Mouse (Mus musculus): ENCODE data around the gene Tas1r3. TPM values are rescaled to one million over a fixed set of nuclear protein-coding genes. Genes with fewer than 3 reads are reported as not detected.

The Tas1r3 gene
- polyA plus RNA-seq, 1 experiment from 2014 or later: 0.57 TPM

- Histone ChIP-seq H3K9me3 (no peaks in the 10 kb centered on the region), H3K4me1 (replicated peaks) (peaks cover 48% of the 10 kb centered on the region), H3K9ac (peak overlapping the region; percentile 98), H3K4me3 (peak overlapping the region; percentile 93), H3K27ac (peak overlapping the region; percentile 44; the same call in 1 of the 2 replicates), H3K36me3 (peaks cover 42% of the 10 kb centered on the region), H3K27me3 (no peaks in the 10 kb centered on the region), H3K4me2 (peak overlapping the region; percentile 99)
- 34% methylated on average over 6 of the region's 6 CpGs for WGBS
- ATAC-seq (ENCODE audit: low FRiP score): no peak
These were observed 32.1 kb upstream of the Tas1r3 start for GRCm38 (mm10) chr4:155895216-155895615.

DNA sequence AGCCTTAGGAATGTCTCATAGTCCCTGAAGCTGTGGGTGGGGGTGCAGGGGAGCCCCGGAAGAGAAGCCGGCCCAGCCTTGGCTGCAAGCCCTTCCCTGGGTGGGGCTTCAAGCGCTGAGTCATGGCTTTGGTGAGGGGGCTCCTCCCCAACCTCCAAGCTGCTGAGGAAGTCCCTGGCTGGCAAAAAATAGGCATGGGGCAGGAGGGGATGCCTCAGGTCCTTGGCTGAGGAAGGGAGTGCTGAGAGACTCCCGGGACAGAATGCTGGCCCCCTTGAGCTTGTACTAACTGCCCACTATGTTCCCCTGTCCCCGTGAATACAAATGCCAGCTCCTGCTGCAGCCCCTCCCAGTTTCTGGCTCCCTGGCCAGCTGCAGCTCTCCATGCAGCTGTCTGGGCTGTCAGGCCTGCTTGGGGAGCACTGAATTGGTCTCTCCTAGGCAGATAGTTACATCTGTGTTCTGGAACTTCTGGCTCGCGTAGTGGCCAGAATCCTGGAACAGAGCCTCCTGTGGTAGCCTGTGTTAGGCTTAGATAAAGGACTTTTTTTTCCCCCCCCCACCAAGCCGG lies 31.2 kb upstream of the Tas1r3 start:
- H3K27ac ChIP-seq: peak overlapping the region; percentile 44; the same call in 1 of the 2 replicates
- H3K4me1 ChIP-seq (replicated peaks): peaks cover 56% of the 10 kb centered on the region
- no peak for ATAC-seq (ENCODE audit: low FRiP score)
- peak overlapping the region; percentile 93 for H3K4me3 ChIP-seq
- no peaks in the 10 kb centered on the region for H3K9me3 ChIP-seq
- no peaks in the 10 kb centered on the region for H3K27me3 ChIP-seq
- peak overlapping the region; percentile 99 for H3K4me2 ChIP-seq
- H3K9ac ChIP-seq: peak overlapping the region; percentile 98
- H3K36me3 ChIP-seq: peaks cover 42% of the 10 kb centered on the region
- WGBS: 36% methylated on average over 8 of the region's 8 CpGs

DNA sequence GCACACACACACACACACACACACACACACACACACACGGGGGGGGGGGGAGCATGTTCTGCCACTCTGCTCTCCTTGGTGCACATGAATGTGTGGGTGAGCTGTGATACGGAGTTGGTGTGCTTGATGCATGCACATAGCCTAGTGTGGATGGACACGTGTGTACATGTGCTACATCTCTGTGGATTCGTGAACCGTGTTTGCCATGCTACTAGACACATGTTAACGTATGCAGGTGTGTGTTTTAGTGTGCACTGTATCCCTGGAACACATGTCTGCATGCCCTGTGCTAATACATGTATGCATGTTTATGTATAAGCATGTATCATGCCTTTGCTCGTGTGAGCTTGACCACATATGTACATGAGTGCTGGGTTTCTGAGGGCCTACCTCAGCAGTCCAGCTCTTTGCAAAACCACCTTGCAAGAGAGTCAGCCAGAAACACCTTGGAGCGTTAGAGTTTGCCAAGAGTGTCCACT lies 30.1 kb upstream of the Tas1r3 start:
- Histone ChIP-seq H3K4me3 (peak overlapping the region; percentile 93), H3K9me3 (no peaks in the 10 kb centered on the region), H3K4me2 (peak overlapping the region; percentile 99), H3K9ac (peak overlapping the region; percentile 98), H3K27me3 (no peaks in the 10 kb centered on the region), H3K27ac (no peak overlapping the region), H3K36me3 (peaks cover 42% of the 10 kb centered on the region), H3K4me1 (replicated peaks) (peaks cover 58% of the 10 kb centered on the region)
- WGBS: 70% methylated on average over 8 of the region's 8 CpGs
- no peak for ATAC-seq (ENCODE audit: low FRiP score)

DNA sequence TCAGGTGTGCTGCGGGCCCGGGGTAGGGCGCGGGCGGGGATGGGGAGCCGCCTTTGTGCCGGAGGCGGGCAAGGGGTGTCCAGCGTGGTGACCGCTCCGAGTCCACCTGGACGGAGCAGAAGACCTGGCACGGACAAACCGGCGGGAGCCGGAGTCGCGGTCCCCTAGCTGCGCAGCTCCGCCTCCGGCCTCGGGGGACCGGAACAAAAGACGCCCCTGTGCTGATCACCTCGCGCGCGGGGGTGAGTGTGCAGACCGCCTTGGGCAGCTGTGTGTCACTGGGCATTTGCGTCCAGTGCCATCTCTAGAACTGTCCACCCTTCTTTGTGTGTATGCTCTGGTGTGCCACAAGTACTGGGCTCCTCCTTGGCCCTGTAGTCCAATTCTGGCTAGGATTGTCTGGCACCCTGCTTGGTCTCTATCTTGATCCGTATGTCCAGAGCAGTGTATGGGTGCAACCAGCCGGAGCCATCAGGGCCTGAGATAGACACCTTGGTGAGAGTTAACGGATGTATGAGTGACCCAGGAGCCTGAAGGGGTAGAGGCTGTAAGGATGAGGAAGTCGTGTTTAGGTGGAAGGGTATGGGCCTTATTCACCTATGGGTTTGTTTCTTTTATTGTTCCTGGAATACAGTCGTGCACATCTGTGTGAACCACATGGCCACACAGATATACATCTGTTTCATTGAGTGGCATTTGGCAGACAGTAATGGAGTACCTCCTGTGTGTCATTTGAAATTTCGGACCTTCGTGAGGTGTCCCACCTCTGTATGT lies 29.5 kb upstream of the Tas1r3 start:
- Histone ChIP-seq H3K27me3 (no peaks in the 10 kb centered on the region), H3K9me3 (no peaks in the 10 kb centered on the region), H3K9ac (peak overlapping the region; percentile 98), H3K4me3 (peak overlapping the region; percentile 93), H3K27ac (peak overlapping the region; percentile 99), H3K4me1 (replicated peaks) (peaks cover 58% of the 10 kb centered on the region), H3K36me3 (peaks cover 44% of the 10 kb centered on the region), H3K4me2 (peak overlapping the region; percentile 99)
- ATAC-seq (ENCODE audit: low FRiP score): peak; percentile 65
- 5% methylated on average over 35 of the region's 37 CpGs for WGBS

DNA sequence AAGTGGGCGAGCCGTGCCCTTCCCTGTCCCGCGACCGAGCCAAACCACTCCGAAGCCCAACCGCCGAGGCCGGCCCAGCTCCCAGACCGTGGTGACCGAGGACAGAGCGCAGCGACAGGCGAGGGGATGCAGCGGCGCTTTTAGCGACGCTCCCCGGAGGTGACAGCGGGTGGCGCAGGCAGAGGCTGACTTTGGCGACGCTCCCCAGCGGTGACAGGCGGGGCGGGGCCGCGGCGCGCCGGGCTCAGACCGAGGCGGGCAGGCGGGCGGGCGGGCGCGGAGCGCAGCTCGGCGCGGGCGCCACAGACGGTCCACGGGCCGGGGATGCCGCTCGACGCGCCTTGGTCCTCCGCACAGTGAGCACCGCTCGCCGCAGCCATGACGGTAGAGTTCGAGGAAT lies 28.9 kb upstream of the Tas1r3 start:
- Histone ChIP-seq H3K36me3 (peaks cover 48% of the 10 kb centered on the region), H3K27me3 (no peaks in the 10 kb centered on the region), H3K9me3 (no peaks in the 10 kb centered on the region), H3K27ac (peak overlapping the region; percentile 99), H3K9ac (peak overlapping the region; percentile 98), H3K4me3 (peak overlapping the region; percentile 93), H3K4me1 (replicated peaks) (peaks cover 58% of the 10 kb centered on the region), H3K4me2 (peak overlapping the region; percentile 99)
- ATAC-seq (ENCODE audit: low FRiP score): peak; percentile 91
- under 1% methylated on average over 54 of the region's 56 CpGs for WGBS

GRCm38 (mm10) chr4:155891551-155892001 lies 28.4 kb upstream of the Tas1r3 start, which contains the start of the genes Pusl1 and Acap3:
Gene Pusl1 (minus strand): TSS chr4:155891781.
Gene Acap3 (plus strand): TSS chr4:155891822.
- Histone ChIP-seq H3K36me3 (peaks cover 48% of the 10 kb centered on the region), H3K4me2 (peak within 1 kb of the TSS; percentile 99), H3K9ac (peak within 1 kb of the TSS; percentile 98), H3K9me3 (no peaks in the 10 kb centered on the region), H3K27me3 (no peaks in the 10 kb centered on the region), H3K4me3 (peak within 1 kb of the TSS; percentile 93), H3K27ac (peak within 1 kb of the TSS; percentile 99), H3K4me1 (replicated peaks) (peaks cover 58% of the 10 kb centered on the region)
- peak; percentile 84 for ATAC-seq (ENCODE audit: low FRiP score)
- under 1% methylated on average over 52 of the region's 52 CpGs for WGBS

GRCm38 (mm10) chr4:155891011-155891471 lies 27.9 kb upstream of the Tas1r3 start:
- no peaks in the 10 kb centered on the region for H3K9me3 ChIP-seq
- H3K27me3 ChIP-seq: no peaks in the 10 kb centered on the region
- H3K36me3 ChIP-seq: peaks cover 48% of the 10 kb centered on the region
- peaks cover 55% of the 10 kb centered on the region for H3K4me1 ChIP-seq (replicated peaks)
- peak; percentile 4; the same call in 1 of the 2 replicates for ATAC-seq (ENCODE audit: low FRiP score)
- H3K9ac ChIP-seq: peak overlapping the region; percentile 98
- H3K27ac ChIP-seq: peak overlapping the region; percentile 69; the same call in 1 of the 2 replicates
- H3K4me3 ChIP-seq: peak overlapping the region; percentile 93
- WGBS: under 1% methylated on average over 34 of the region's 34 CpGs
- H3K4me2 ChIP-seq: peak overlapping the region; percentile 99

DNA sequence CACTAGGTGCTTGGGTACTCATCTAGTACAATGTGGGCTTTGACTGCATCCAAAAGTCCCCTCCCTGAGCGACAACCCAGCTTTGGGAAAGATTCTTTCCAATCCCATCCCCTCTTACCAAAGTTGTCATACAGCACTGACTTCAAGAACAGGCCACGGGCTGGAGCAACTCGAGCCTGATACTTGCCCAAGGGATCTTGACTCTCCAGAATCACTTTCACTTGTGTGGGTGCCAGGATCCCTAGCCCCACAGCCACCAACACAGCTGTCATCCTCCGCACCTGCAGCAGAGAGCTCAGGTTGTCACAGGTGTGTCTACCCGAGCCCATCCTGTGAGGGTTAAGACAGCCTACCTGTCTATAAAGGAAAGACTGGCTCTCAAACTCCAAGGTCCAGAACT lies 26.2 kb upstream of the Tas1r3 start:
- no peak overlapping the region for H3K9ac ChIP-seq
- H3K4me2 ChIP-seq: no peak overlapping the region
- no peaks in the 10 kb centered on the region for H3K27me3 ChIP-seq
- H3K36me3 ChIP-seq: peaks cover 56% of the 10 kb centered on the region
- no peak overlapping the region for H3K27ac ChIP-seq
- no peak overlapping the region for H3K4me3 ChIP-seq
- H3K9me3 ChIP-seq: no peaks in the 10 kb centered on the region
- 87% methylated on average over 5 of the region's 5 CpGs for WGBS
- peaks cover 37% of the 10 kb centered on the region for H3K4me1 ChIP-seq (replicated peaks)
- ATAC-seq (ENCODE audit: low FRiP score): no peak

DNA sequence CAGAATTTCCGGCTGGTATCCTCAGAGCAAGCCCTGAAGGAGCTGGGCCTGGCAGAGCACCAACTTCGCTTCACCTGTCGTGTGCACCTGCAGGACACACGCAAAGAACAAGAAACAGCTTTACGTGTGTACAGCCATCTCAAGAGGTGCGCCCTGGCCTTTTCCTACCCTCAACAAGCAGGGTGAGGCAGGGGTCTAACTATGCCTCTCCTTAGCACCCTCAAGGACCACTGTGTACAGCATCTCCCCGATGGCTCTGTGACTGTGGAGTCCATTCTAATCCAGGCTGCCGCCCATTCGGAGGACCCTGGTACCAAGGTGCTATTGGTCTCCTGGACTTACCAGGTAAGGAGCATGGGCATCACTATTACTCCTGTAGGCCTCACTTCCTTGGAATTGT lies 25.0 kb upstream of the Tas1r3 start:
- no peaks in the 10 kb centered on the region for H3K9me3 ChIP-seq
- no peaks in the 10 kb centered on the region for H3K27me3 ChIP-seq
- 93% methylated on average over 9 of the region's 9 CpGs for WGBS
- peaks cover 26% of the 10 kb centered on the region for H3K4me1 ChIP-seq (replicated peaks)
- no peak overlapping the region for H3K9ac ChIP-seq
- H3K4me2 ChIP-seq: no peak overlapping the region
- H3K27ac ChIP-seq: no peak overlapping the region
- peaks cover 64% of the 10 kb centered on the region for H3K36me3 ChIP-seq
- no peak overlapping the region for H3K4me3 ChIP-seq
- ATAC-seq (ENCODE audit: low FRiP score): no peak

DNA sequence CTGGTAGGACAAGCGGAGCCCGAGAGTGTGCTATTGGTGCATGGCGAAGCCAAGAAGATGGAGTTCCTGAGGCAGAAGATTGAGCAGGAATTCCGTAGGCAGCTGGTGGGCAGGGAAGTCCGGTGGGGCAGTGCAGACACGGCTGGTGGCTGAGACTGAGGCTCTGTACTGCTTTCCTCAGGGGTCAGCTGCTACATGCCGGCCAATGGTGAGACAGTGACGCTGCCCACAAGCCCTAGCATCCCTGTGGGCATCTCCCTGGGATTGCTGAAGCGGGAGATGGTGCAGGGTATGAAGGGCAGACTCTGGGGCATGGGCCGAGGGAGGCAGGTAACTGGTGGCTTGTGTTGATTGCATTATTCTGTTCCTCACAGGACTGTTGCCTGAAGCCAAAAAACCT lies 24.5 kb upstream of the Tas1r3 start:
- no peak overlapping the region for H3K27ac ChIP-seq
- 90% methylated on average over 10 of the region's 10 CpGs for WGBS
- no peaks in the 10 kb centered on the region for H3K9me3 ChIP-seq
- no peak overlapping the region for H3K4me2 ChIP-seq
- H3K4me1 ChIP-seq (replicated peaks): peaks cover 21% of the 10 kb centered on the region
- ATAC-seq (ENCODE audit: low FRiP score): no peak
- H3K36me3 ChIP-seq: peaks cover 69% of the 10 kb centered on the region
- no peak overlapping the region for H3K9ac ChIP-seq
- no peaks in the 10 kb centered on the region for H3K27me3 ChIP-seq
- H3K4me3 ChIP-seq: no peak overlapping the region

DNA sequence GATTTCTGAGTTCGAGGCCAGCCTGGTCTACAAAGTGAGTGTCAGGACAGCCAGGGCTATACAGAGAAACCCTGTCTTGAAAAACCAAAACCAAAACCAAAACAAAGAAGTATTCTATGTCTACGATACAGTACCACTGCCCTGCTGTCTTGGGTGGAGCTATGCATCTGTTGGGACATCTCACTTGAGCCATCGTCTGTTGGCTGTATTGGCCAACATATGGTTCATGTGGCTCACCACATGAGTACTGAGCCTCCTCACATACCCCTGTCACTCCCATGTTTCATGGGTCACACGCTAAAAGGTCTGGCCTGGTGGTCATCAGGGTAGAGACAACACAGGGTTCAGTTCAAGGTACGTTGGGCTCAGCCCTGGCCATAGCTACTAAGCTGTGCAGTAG lies 23.2 kb upstream of the Tas1r3 start:
- Histone ChIP-seq H3K27ac (no peak overlapping the region), H3K9me3 (no peaks in the 10 kb centered on the region), H3K4me3 (no peak overlapping the region), H3K4me1 (replicated peaks) (peaks cover 19% of the 10 kb centered on the region), H3K36me3 (peaks cover 72% of the 10 kb centered on the region), H3K4me2 (no peak overlapping the region), H3K9ac (no peak overlapping the region), H3K27me3 (no peaks in the 10 kb centered on the region)
- whole genome bisulfite sequencing: 94% methylated on average over 5 of the region's 5 CpGs
- no peak for ATAC-seq (ENCODE audit: low FRiP score)

DNA sequence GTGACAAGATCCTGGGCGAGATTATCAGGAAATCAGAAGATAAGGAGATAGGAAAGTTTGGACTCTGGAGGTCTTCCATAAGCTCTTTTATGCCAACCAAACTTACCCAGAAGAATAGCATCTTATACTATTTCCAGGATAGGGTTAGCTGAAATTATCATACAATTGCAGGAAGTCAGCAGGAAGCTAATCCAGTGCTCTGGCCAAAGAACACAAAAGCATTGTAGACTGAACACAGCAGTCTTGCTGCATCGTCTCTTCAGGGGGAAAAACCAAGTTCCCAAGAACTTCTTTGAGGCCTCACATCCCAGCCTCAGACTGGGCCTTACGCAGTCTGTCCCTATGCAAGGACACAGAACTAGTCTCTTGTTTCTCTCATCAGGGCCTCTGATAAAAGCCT lies 20.4 kb upstream of the Tas1r3 start:
- Histone ChIP-seq H3K9me3 (no peaks in the 10 kb centered on the region), H3K4me3 (no peak overlapping the region), H3K27me3 (no peaks in the 10 kb centered on the region), H3K27ac (no peak overlapping the region), H3K9ac (no peak overlapping the region), H3K36me3 (peaks cover 61% of the 10 kb centered on the region), H3K4me1 (replicated peaks) (no peaks in the 10 kb centered on the region), H3K4me2 (no peak overlapping the region)
- no peak for ATAC-seq (ENCODE audit: low FRiP score)
- 89% methylated on average over 3 of the region's 3 CpGs for WGBS

All from hindbrain, embryonic 13.5 days (tissue).